Mouse (Mus musculus): ENCODE measurements around the gene Tmem190.

DNA sequence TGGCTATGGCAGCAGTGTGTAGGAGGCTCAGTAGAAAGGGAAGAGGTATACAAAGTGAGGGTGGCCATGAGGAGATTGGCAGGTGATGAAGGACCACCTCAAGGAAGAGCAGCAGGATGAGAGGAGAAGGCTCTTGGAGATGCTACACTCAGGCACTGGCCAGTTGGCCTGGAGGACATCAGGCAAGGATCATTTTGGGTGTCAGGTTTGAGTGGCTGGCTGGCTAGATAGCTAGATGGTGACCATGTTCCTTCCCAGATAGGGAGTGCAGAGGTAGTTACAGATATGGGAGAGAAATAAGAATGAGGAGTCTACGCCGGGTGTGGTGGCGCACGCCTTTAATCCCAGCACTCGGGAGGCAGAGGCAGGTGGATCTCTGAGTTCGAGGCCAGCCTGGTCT is 37.9 kb upstream of the Tmem190 start:
- no peak for TF ChIP-seq POLR2A (IDR thresholded peaks at IDR 0.05; ENCODE audit: borderline replicate concordance, low read depth, low read length)
- TF ChIP-seq CTCF (IDR thresholded peaks at IDR 0.05; ENCODE audit: low read depth, low read length) = no peak
